Mouse (Mus musculus) cerebellum, adult (tissue): ENCODE data around the gene Asap3.

ENCODE experiments used
- ATAC-seq: cut with Nextera tagmentation; 2 replicates; pipeline ENCODE4 v1.9.2; 2017; ENCODE audit warnings: mild to moderate bottlenecking, moderate library complexity, mixed read lengths; ENCODE audit not compliant: insufficient number of reproducible peaks, low FRiP score, low TSS enrichment

Asap3 gene

GRCm38 (mm10) chr4:136206033-136206893 lies at the start of gene Asap3:
TSS of gene Asap3 (plus strand) at chr4:136206365.
- 0 out of 2 replicates have a peak, but pooled peaks have one; percentile 26 for ATAC-seq

- no peak for ATAC-seq
Observed at GRCm38 (mm10) chr4:136158498-136158897, 47.7 kb upstream of the Asap3 start.

- peak; percentile 75; the same call in 1 of the 2 replicates for ATAC-seq
Observed at GRCm38 (mm10) chr4:136159802-136160397, 46.3 kb upstream of the Asap3 start.

GRCm38 (mm10) chr4:136163448-136163847 lies 42.7 kb upstream of the Asap3 start:
- ATAC-seq = no peak

GRCm38 (mm10) chr4:136164981-136165380 lies 41.2 kb upstream of the Asap3 start:
- ATAC-seq = no peak

- no peak for ATAC-seq
Observed at GRCm38 (mm10) chr4:136167701-136168100, 38.5 kb upstream of the Asap3 start.

GRCm38 (mm10) chr4:136170401-136170800 lies 35.8 kb upstream of the Asap3 start:
- ATAC-seq = no peak

GRCm38 (mm10) chr4:136171455-136171854 lies 34.7 kb upstream of the Asap3 start:
- ATAC-seq = no peak

- ATAC-seq = no peak
Observed at GRCm38 (mm10) chr4:136172011-136172541, 34.1 kb upstream of the Asap3 start, which contains the start of gene E2f2. TSS of gene E2f2 (plus strand) at chr4:136172394.

GRCm38 (mm10) chr4:136172542-136173209 lies 33.5 kb upstream of the Asap3 start:
- no peak for ATAC-seq

- no peak for ATAC-seq
Observed at GRCm38 (mm10) chr4:136173210-136173715, 32.9 kb upstream of the Asap3 start.

- ATAC-seq = no peak
Observed at GRCm38 (mm10) chr4:136174216-136175193, 31.7 kb upstream of the Asap3 start.

- ATAC-seq = no peak
Observed at GRCm38 (mm10) chr4:136176022-136176552, 30.1 kb upstream of the Asap3 start.

- ATAC-seq = no peak
Observed at GRCm38 (mm10) chr4:136177244-136177611, 28.9 kb upstream of the Asap3 start.

GRCm38 (mm10) chr4:136177612-136178474 lies 28.3 kb upstream of the Asap3 start:
- no peak for ATAC-seq

GRCm38 (mm10) chr4:136178475-136178921 lies 27.7 kb upstream of the Asap3 start:
- ATAC-seq = no peak

GRCm38 (mm10) chr4:136179456-136179855 lies 26.7 kb upstream of the Asap3 start:
- no peak for ATAC-seq

- ATAC-seq = no peak; the same call in 1 of the 2 replicates
Observed at GRCm38 (mm10) chr4:136179998-136180397, 26.2 kb upstream of the Asap3 start.
